Mouse (Mus musculus) olfactory bulb, adult 2 months (tissue): ENCODE measurements around the gene Tbc1d9b.

ENCODE experiments used
- CTCF ChIP-seq: fragments of 200-500 bp; IDR thresholded peaks from 2 replicates; pipeline ENCODE4 v1.5.1; 2012; ENCODE audit warnings: low read depth, mild to moderate bottlenecking, low read length, moderate library complexity; ENCODE audit not compliant: insufficient read depth
- POLR2A ChIP-seq: fragments of 200-500 bp; IDR thresholded peaks from 2 replicates; pipeline ENCODE4 v1.6.1; 2012; ENCODE audit warnings: mild to moderate bottlenecking, low read depth, low read length, moderate library complexity; ENCODE audit not compliant: insufficient read depth

DNA sequence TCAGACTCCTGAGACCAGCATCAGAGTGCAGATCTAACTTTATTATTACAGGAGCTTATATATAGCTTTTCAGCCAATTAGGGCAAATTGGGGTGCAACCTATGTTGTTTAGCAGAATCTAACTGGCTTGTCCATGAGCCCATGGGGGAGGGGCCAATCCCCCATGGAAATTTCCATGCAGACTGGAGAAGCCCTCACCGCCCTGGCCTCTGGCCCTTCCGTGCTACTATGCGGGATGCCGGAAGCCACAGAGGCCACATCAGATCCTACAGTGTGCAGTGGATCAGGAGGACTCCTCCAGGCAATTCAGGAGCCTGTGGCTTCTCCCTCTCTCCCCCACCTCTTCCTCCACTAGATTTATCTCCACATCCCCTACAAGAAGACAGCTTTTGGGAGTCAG, 86.6 kb downstream of the Tbc1d9b start:
- TF ChIP-seq POLR2A = no peak
- TF ChIP-seq CTCF = no peak
